Mouse (Mus musculus) heart, postnatal 0 days (tissue): Measurements from ENCODE around the gene 1110059E24Rik.
"Not testable (repeated sequence)": the region's sequence is repeated elsewhere in the genome, so short reads cannot be mapped to it uniquely, and the experiment has no call there.

Experiments used
- CTCF ChIP-seq: IDR thresholded peaks from 2 replicates; pipeline ENCODE4 v1.5.1; 2016; ENCODE audit warnings: antibody characterized with exemption, control low read depth, low read depth
- EP300 ChIP-seq: IDR thresholded peaks from 2 replicates; pipeline ENCODE4 v1.6.1; 2016; ENCODE audit warnings: antibody characterized with exemption, low read depth

DNA sequence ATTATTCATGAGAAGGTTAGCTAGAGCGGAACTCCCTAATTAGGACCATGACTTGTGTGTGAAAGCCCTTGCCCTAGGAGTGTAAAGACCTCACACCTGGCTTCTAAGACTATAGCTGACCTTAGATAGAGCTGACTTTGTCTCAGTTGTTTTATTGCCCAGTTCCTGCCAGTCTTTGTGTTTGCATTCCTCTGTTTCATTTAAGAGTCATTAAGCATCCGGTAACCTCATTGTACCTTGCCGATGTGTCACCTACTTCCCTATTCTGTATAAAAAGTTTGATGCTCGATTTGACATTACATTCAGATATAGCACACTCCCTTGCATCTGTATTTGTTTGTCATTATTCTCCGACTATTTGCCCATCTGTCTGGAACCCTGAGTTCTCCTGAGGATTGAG, 60.6 kb downstream of the 1110059E24Rik start:
- TF ChIP-seq CTCF, EP300: not testable (repeated sequence)
